Mouse (Mus musculus): ENCODE data around the gene Scgb2b26. TPM values are rescaled to one million over a fixed set of nuclear protein-coding genes. Genes with fewer than 3 reads are reported as not detected.

Scgb2b26 gene
- not detected for polyA plus RNA-seq (2014; fragmentation: Illumina TruSeq; extraction: RNeasy Lipid Tissue Mini Kit (QIAGEN cat#74804); ENCODE audit: low read depth, low replicate concordance)

GRCm38 (mm10) chr7:33944940-33945339, at the start of gene Scgb2b26:
Gene Scgb2b26, minus strand, starts transcription at chr7:33945040.

Other genes with a start within 250 kb of the Scgb2b26 start
- gene Scgb2b24, start 205.7 kb downstream of the Scgb2b26 start, polyA plus RNA-seq (2014; fragmentation: Illumina TruSeq; extraction: RNeasy Lipid Tissue Mini Kit (QIAGEN cat#74804); ENCODE audit: low read depth, low replicate concordance): not detected
- not detected for gene Scgb1b24, start 201.2 kb downstream of the Scgb2b26 start, polyA plus RNA-seq (2014; fragmentation: Illumina TruSeq; extraction: RNeasy Lipid Tissue Mini Kit (QIAGEN cat#74804); ENCODE audit: low read depth, low replicate concordance)
- not detected for gene Scgb2b27, start 68.9 kb upstream of the Scgb2b26 start, polyA plus RNA-seq (2014; fragmentation: Illumina TruSeq; extraction: RNeasy Lipid Tissue Mini Kit (QIAGEN cat#74804); ENCODE audit: low read depth, low replicate concordance)
- not detected for gene Scgb1b27, start 76.4 kb upstream of the Scgb2b26 start, polyA plus RNA-seq (2014; fragmentation: Illumina TruSeq; extraction: RNeasy Lipid Tissue Mini Kit (QIAGEN cat#74804); ENCODE audit: low read depth, low replicate concordance)
- not detected for gene Scgb1b30, start 150.4 kb upstream of the Scgb2b26 start, polyA plus RNA-seq (2014; fragmentation: Illumina TruSeq; extraction: RNeasy Lipid Tissue Mini Kit (QIAGEN cat#74804); ENCODE audit: low read depth, low replicate concordance)
- gene Wtip, start 188.2 kb upstream of the Scgb2b26 start, polyA plus RNA-seq (2014; fragmentation: Illumina TruSeq; extraction: RNeasy Lipid Tissue Mini Kit (QIAGEN cat#74804); ENCODE audit: low read depth, low replicate concordance): 0.53 TPM
- gene Uba2, start 224.6 kb upstream of the Scgb2b26 start, polyA plus RNA-seq (2014; fragmentation: Illumina TruSeq; extraction: RNeasy Lipid Tissue Mini Kit (QIAGEN cat#74804); ENCODE audit: low read depth, low replicate concordance): 60.7 TPM

Data from kidney, adult 10 weeks (tissue).